Mouse (Mus musculus): ENCODE measurements around the gene Gm10337. TPM values are rescaled to one million over a fixed set of nuclear protein-coding genes. Genes with fewer than 3 reads are reported as not detected.
A peak's percentile ranks its signal among the peaks of the same experiment; 100 is the strongest.

The Gm10337 gene
- total and polyA plus RNA-seq, 3 experiments, result not detected

DNA sequence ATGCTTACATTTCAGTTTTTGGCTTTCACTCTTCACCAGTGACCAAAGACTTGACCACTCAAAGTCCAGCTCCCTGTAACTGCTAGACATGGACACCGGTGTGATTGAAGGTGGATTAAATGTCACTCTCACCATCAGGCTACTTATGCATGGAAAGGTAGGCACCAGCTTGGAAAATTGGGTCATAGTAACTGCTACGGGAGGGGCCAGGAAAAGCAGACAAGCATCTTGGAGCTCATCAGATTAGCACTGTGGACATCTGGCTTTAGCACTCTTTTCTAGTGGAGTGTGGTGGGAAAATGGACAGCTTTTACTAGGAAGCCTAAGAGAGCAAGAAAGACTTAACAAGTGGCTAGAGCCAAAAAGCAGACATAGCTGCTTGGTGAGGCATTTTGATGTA is 30.3 kb upstream of the Gm10337 start:
- peak overlapping the region; percentile 22; the same call in 1 of the 2 replicates for H3K9ac ChIP-seq (ENCODE audit: control insufficient read depth, low read depth, low read length, poor library complexity, severe bottlenecking)
- no peaks in the 10 kb centered on the region for H3K27me3 ChIP-seq (ENCODE audit: control insufficient read depth in 1 of 2, insufficient read depth in 2 of 2, low read length in 2 of 2)
- H3K27ac ChIP-seq (ENCODE audit: control insufficient read depth, low read depth, low read length), result no peak overlapping the region
- peaks cover 47% of the 10 kb centered on the region for H3K79me2 ChIP-seq (ENCODE audit: control insufficient read depth, insufficient read depth, low read length, poor library complexity)
- H3K9me3 ChIP-seq (replicated peaks; ENCODE audit: insufficient read depth, low read length), result no peaks in the 10 kb centered on the region
- H3K4me3 ChIP-seq (ENCODE audit: control insufficient read depth in 1 of 2, insufficient read depth in 1 of 2, low read depth in 2 of 2, low read length in 2 of 2), result no peak overlapping the region
- peaks cover 43 to 46% of the 10 kb centered on the region in 2 experiments for H3K36me3 ChIP-seq (ENCODE audit: control insufficient read depth in 1 of 2, insufficient read depth in 2 of 2, low read length in 2 of 2)
- TF ChIP-seq UBTF (IDR thresholded peaks at IDR 0.05; ENCODE audit: borderline replicate concordance, insufficient read depth, low read depth, low read length) (no peak), EP300 (IDR thresholded peaks at IDR 0.05; ENCODE audit: low read depth in 1 of 2, low read length in 2 of 2) (no peak), NRF1 (IDR thresholded peaks at IDR 0.05; ENCODE audit: insufficient read depth, low read depth, low read length, poor library complexity, severe bottlenecking) (0 out of 2 replicates have a peak, but pooled peaks have one; percentile 8), GATA1 (IDR thresholded peaks at IDR 0.05; ENCODE audit: low read depth, low read length) (no peak)
- H3K4me1 ChIP-seq (ENCODE audit: control insufficient read depth in 1 of 2, insufficient read depth in 2 of 2, low read length in 2 of 2), result peaks cover 6 to 9% of the 10 kb centered on the region in 2 experiments; a peak in 2 of 4 replicates
- no peak for DNase-seq (ENCODE audit: low read depth, low spot score)

DNA sequence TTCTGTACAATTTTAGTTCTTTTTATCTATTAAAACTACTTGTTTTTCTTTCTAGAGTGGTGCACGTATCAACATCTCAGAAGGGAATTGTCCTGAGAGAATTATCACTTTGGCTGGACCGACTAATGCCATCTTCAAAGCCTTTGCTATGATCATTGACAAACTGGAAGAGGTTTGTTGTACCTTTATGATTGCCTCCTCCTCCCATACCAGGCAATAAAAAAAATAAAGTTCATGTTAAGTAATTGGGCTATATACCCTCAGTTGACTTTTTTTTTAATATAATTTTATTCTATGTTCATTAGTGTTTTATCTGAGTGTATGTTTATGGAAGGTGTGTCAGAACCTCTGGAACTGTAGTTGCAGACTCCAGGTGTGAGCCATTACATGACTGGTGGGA is 29.0 kb upstream of the Gm10337 start:
- no peak overlapping the region for H3K9ac ChIP-seq (ENCODE audit: control insufficient read depth, low read depth, low read length, poor library complexity, severe bottlenecking)
- no peaks in the 10 kb centered on the region for H3K9me3 ChIP-seq (replicated peaks; ENCODE audit: insufficient read depth, low read length)
- peaks cover 6 to 9% of the 10 kb centered on the region in 2 experiments; a peak in 2 of 4 replicates for H3K4me1 ChIP-seq (ENCODE audit: control insufficient read depth in 1 of 2, insufficient read depth in 2 of 2, low read length in 2 of 2)
- H3K27ac ChIP-seq (ENCODE audit: control insufficient read depth, low read depth, low read length), result no peak overlapping the region
- H3K36me3 ChIP-seq (ENCODE audit: control insufficient read depth in 1 of 2, insufficient read depth in 2 of 2, low read length in 2 of 2), result peaks cover 40 to 57% of the 10 kb centered on the region in 2 experiments
- peaks cover 49% of the 10 kb centered on the region for H3K79me2 ChIP-seq (ENCODE audit: control insufficient read depth, insufficient read depth, low read length, poor library complexity)
- no peaks in the 10 kb centered on the region for H3K27me3 ChIP-seq (ENCODE audit: control insufficient read depth in 1 of 2, insufficient read depth in 2 of 2, low read length in 2 of 2)
- TF ChIP-seq MAFK (IDR thresholded peaks at IDR 0.05; ENCODE audit: borderline replicate concordance, low read depth, low read length) (no peak), ZKSCAN1 (IDR thresholded peaks at IDR 0.05; ENCODE audit: low read depth, low read length) (no peak), USF2 (IDR thresholded peaks at IDR 0.05; ENCODE audit: borderline replicate concordance in 1 of 2, insufficient read depth in 1 of 2, low read depth in 1 of 2, low read length in 2 of 2) (no peak)
- H3K4me3 ChIP-seq (ENCODE audit: control insufficient read depth in 1 of 2, insufficient read depth in 1 of 2, low read depth in 2 of 2, low read length in 2 of 2), result no peak overlapping the region
- no peak for DNase-seq (ENCODE audit: low read depth, low spot score)

DNA sequence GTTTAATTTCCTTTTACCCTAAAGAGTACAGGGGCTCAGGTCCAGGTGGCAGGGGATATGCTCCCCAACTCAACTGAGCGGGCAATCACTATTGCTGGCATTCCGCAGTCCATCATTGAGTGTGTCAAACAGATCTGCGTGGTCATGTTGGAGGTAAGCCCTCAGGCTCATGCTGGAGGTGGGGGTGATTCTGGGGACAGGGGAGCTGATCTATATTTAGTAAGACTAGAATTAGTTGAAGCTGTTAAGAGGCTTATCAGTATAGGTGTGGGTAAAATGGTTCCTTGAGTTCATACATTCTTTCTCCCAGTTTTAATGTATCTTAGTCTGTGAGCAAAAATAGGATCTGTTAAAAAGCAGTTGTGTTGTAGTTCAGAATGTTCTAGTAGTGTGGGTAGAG is 20.4 kb upstream of the Gm10337 start:
- no peak overlapping the region for H3K4me3 ChIP-seq (ENCODE audit: control insufficient read depth in 1 of 2, insufficient read depth in 1 of 2, low read depth in 2 of 2, low read length in 2 of 2)
- H3K9me3 ChIP-seq (replicated peaks; ENCODE audit: insufficient read depth, low read length), result no peaks in the 10 kb centered on the region
- no peaks in the 10 kb centered on the region for H3K4me1 ChIP-seq (ENCODE audit: control insufficient read depth in 1 of 2, insufficient read depth in 2 of 2, low read length in 2 of 2)
- TF ChIP-seq NELFE (IDR thresholded peaks at IDR 0.05; ENCODE audit: low read depth, low read length), result no peak
- 0 out of 4 replicates have a peak, but pooled peaks of 1 of the 2 experiments have one; percentile 7 for TF ChIP-seq USF2 (IDR thresholded peaks at IDR 0.05; ENCODE audit: borderline replicate concordance in 1 of 2, insufficient read depth in 1 of 2, low read depth in 1 of 2, low read length in 2 of 2)
- TF ChIP-seq POLR2AphosphoS2 (IDR thresholded peaks at IDR 0.05; ENCODE audit: low read length), result 0 out of 2 replicates have a peak, but pooled peaks have one; percentile 34
- DNase-seq (ENCODE audit: low read depth, low spot score), result no peak
- H3K27ac ChIP-seq (ENCODE audit: control insufficient read depth, low read depth, low read length), result no peak overlapping the region
- H3K79me2 ChIP-seq (ENCODE audit: control insufficient read depth, insufficient read depth, low read length, poor library complexity), result peaks cover 31% of the 10 kb centered on the region
- H3K27me3 ChIP-seq (ENCODE audit: control insufficient read depth in 1 of 2, insufficient read depth in 2 of 2, low read length in 2 of 2), result no peaks in the 10 kb centered on the region
- no peak overlapping the region for H3K9ac ChIP-seq (ENCODE audit: control insufficient read depth, low read depth, low read length, poor library complexity, severe bottlenecking)
- peaks cover 23 to 73% of the 10 kb centered on the region in 2 experiments for H3K36me3 ChIP-seq (ENCODE audit: control insufficient read depth in 1 of 2, insufficient read depth in 2 of 2, low read length in 2 of 2)

All from MEL (cell line).